In genomic region chr2:124918986-124919761, GRCm38 (mm10) we compare ENCODE assay signal across 21 mouse cellular contexts.
DNase-seq lines count a peak whose midpoint lies in the region; ATAC-seq and TF ChIP-seq lines count a peak whose summit lies in the region.
"Had no signal": no experiment of that assay in that cellular context is flagged by ENCODE, and none has a peak within 500 bp of the region (broad histone marks: within the 10 kb centered on the region; RNA-seq: fewer than 3 reads in every experiment).

No protein-coding gene starts in this region.

- H3K79me2 ChIP-seq in heart, adult 2 months (replicated peaks; ENCODE audit: control insufficient read depth, insufficient read depth, low read length), result no peaks in the 10 kb centered on the region

- H3K9ac ChIP-seq in heart, adult 2 months (ENCODE audit: low read depth, low read length), result no peak overlapping the region
- no peak overlapping the region for H3K9ac ChIP-seq in heart, embryonic 15.5 days
- H3K9ac ChIP-seq: embryonic facial prominence, embryonic 12.5 days; forebrain, embryonic 12.5 days; kidney, embryonic 15.5 days; limb, embryonic 12.5 days; liver, embryonic 15.5 days; midbrain, embryonic 12.5 days; neural tube, embryonic 15.5 days had no signal

- TF ChIP-seq POLR2A in heart, adult 2 months (IDR thresholded peaks at IDR 0.05; ENCODE audit: insufficient read depth, low read depth, low read length), result no peak

- H3K36me3 ChIP-seq in heart, adult 2 months (ENCODE audit: control insufficient read depth, insufficient read depth, low read length), result peaks cover 6% of the 10 kb centered on the region; the same call in 1 of the 2 replicates
- no peaks in the 10 kb centered on the region for H3K36me3 ChIP-seq in heart, embryonic 15.5 days
- H3K36me3 ChIP-seq: embryonic facial prominence, embryonic 12.5 days; forebrain, embryonic 12.5 days; kidney, embryonic 15.5 days; limb, embryonic 12.5 days; liver, embryonic 15.5 days; midbrain, embryonic 12.5 days; neural tube, embryonic 15.5 days had no signal

- no peaks in the 10 kb centered on the region for H3K27me3 ChIP-seq in heart, adult 2 months (ENCODE audit: control insufficient read depth, insufficient read depth, low read length)
- H3K27me3 ChIP-seq in heart, embryonic 15.5 days, result no peaks in the 10 kb centered on the region
- H3K27me3 ChIP-seq: embryonic facial prominence, embryonic 12.5 days; forebrain, embryonic 12.5 days; kidney, embryonic 15.5 days; limb, embryonic 12.5 days; liver, embryonic 15.5 days; midbrain, embryonic 12.5 days; neural tube, embryonic 15.5 days had no signal

- H3K4me2 ChIP-seq in heart, embryonic 15.5 days, result no peak overlapping the region
- H3K4me2 ChIP-seq: embryonic facial prominence, embryonic 12.5 days; forebrain, embryonic 12.5 days; kidney, embryonic 15.5 days; limb, embryonic 12.5 days; liver, embryonic 15.5 days; midbrain, embryonic 12.5 days; neural tube, embryonic 15.5 days had no signal

- ATAC-seq in heart, embryonic 15.5 days (replicated peaks; ENCODE audit: insufficient number of reproducible peaks, insufficient read depth, low FRiP score, low read depth), result peak; percentile 60
- ATAC-seq: intestine, postnatal 0 days; lung, postnatal 0 days had no signal

- TF ChIP-seq EP300 in heart, adult 2 months (IDR thresholded peaks at IDR 0.05; ENCODE audit: insufficient read depth, low read depth, low read length), result no peak

- no peaks in the 10 kb centered on the region for H3K9me3 ChIP-seq in heart, embryonic 15.5 days (replicated peaks)
- H3K9me3 ChIP-seq: embryonic facial prominence, embryonic 12.5 days; forebrain, embryonic 12.5 days; kidney, embryonic 15.5 days; limb, embryonic 12.5 days; liver, embryonic 15.5 days; midbrain, embryonic 12.5 days; neural tube, embryonic 15.5 days had no signal

- H3K4me3 ChIP-seq in heart, adult 2 months, result no peak overlapping the region
- H3K4me3 ChIP-seq in heart, embryonic 15.5 days, result no peak overlapping the region
- H3K4me3 ChIP-seq: embryonic facial prominence, embryonic 12.5 days; forebrain, embryonic 12.5 days; kidney, embryonic 15.5 days; limb, embryonic 12.5 days; liver, embryonic 15.5 days; midbrain, embryonic 12.5 days; neural tube, embryonic 15.5 days had no signal

- TF ChIP-seq CTCF in heart, adult 2 months (IDR thresholded peaks at IDR 0.05), result no peak

- no peak overlapping the region for H3K27ac ChIP-seq in heart, adult 2 months
- peak overlapping the region; percentile 43; the same call in 1 of the 2 replicates for H3K27ac ChIP-seq in heart, embryonic 15.5 days
- H3K27ac ChIP-seq: embryonic facial prominence, embryonic 12.5 days; forebrain, embryonic 12.5 days; kidney, embryonic 15.5 days; limb, embryonic 12.5 days; liver, embryonic 15.5 days; midbrain, embryonic 12.5 days; neural tube, embryonic 15.5 days had no signal

- H3K4me1 ChIP-seq in heart, adult 2 months (ENCODE audit: control insufficient read depth, insufficient read depth, low read length), result peaks cover 12% of the 10 kb centered on the region
- peaks cover 24% of the 10 kb centered on the region for H3K4me1 ChIP-seq in heart, embryonic 15.5 days (replicated peaks)
- H3K4me1 ChIP-seq: embryonic facial prominence, embryonic 12.5 days; forebrain, embryonic 12.5 days; kidney, embryonic 15.5 days; limb, embryonic 12.5 days; liver, embryonic 15.5 days; midbrain, embryonic 12.5 days; neural tube, embryonic 15.5 days had no signal

- WGBS in heart, adult 2 months, result 73% methylated on average over 7 of the region's 7 CpGs
- WGBS in heart, embryonic 15.5 days, result 62% methylated on average over 7 of the region's 7 CpGs

- DNase-seq in heart, adult 11 months, result peak; percentile 65
- no peak for DNase-seq in heart, adult 2 months
- no peak for DNase-seq in heart, postnatal 4 days
- peak; percentile 9 for DNase-seq in lung, postnatal 36 days
- no peak for DNase-seq in lung, adult 18-20 months
- DNase-seq in gastrocnemius, postnatal 36 days, result no peak
- DNase-seq: cerebellum, adult 11 months; layer of hippocampus, postnatal 36 days; right cerebral cortex, adult 18-20 months; right cerebral cortex, postnatal 4 days; thymus, postnatal 14 days had no signal

- intact Hi-C loops in heart, adult 2 months (cut with DNase I), result no loop called here
- intact Hi-C loops in gastrocnemius, postnatal 36 days (cut with DNase I), result no loop called here

Comparison
In these comparisons a context has a peak if more than half of its experiments do, and no peak if none do; other contexts are left out.
1. DNase-seq: peak in heart, adult 11 months (single experiment) and lung, postnatal 36 days (single experiment); none in heart, adult 2 months (0 of 2), heart, postnatal 4 days (single experiment), lung, adult 18-20 months (0 of 2) and gastrocnemius, postnatal 36 days (0 of 2).